Mouse (Mus musculus) activated CD4-positive, CD25-positive, alpha-beta regulatory T cell, adult 4 months (primary cell): Measurements from ENCODE around the gene Gm47791. TPM values are rescaled to one million over a fixed set of nuclear protein-coding genes. Genes with fewer than 3 reads are reported as not detected.

Source experiments
- polyA plus RNA-seq, 2 experiments: library from polyadenylated mRNA; unstranded; fragments of 100-300 nt; shearing (Covaris generic); gene quantifications; one replicate each; pipeline ENCODE4 v1.2.1; 2017

Gene Gm47791
- polyA plus RNA-seq, 2 experiments from 2014 or later: not detected

Other genes starting within 250 kb of the Gm47791 start
- under 1 TPM; 0.11 to 0.12 TPM for gene Col4a4, start 184.4 kb downstream of the Gm47791 start, polyA plus RNA-seq
- under 1 TPM in 1 of 2 experiments, not detected in 1; 0.05 TPM for gene Col4a3, start 184.3 kb downstream of the Gm47791 start, polyA plus RNA-seq
- gene Mff, start 46.4 kb downstream of the Gm47791 start, polyA plus RNA-seq: 100 to 1,000 TPM in 1 of 2 experiments, 10 to 100 TPM in 1; 94.7 to 117 TPM
- gene Tm4sf20, start 2.8 kb downstream of the Gm47791 start, polyA plus RNA-seq: under 1 TPM in 1 of 2 experiments, not detected in 1; 0.81 TPM
- 10 to 100 TPM; 37.1 to 42.3 TPM for gene Agfg1, start 68.2 kb upstream of the Gm47791 start, polyA plus RNA-seq
- gene A030005L19Rik, start 142.1 kb upstream of the Gm47791 start, polyA plus RNA-seq: 1 to 10 TPM; 1.6 to 2.5 TPM
- gene A030014E15Rik, start 153.7 kb upstream of the Gm47791 start, polyA plus RNA-seq: not detected
- not detected for gene Gm6217, start 160.2 kb upstream of the Gm47791 start, polyA plus RNA-seq
- gene A030003K21Rik, start 172.1 kb upstream of the Gm47791 start, polyA plus RNA-seq: not detected
- gene Gm7544, start 184.8 kb upstream of the Gm47791 start, polyA plus RNA-seq: not detected
- gene Gm47955, start 189.0 kb upstream of the Gm47791 start, polyA plus RNA-seq: not detected
- gene Gm47959, start 229.3 kb upstream of the Gm47791 start, polyA plus RNA-seq: not detected